In genomic region chr16:30508738-30509137, GRCm38 (mm10) we compare ENCODE assay signal across 28 mouse cellular contexts.
"Had no signal": no experiment of that assay in that cellular context is flagged by ENCODE, and none has a peak within 500 bp of the region (broad histone marks: within the 10 kb centered on the region; RNA-seq: fewer than 3 reads in every experiment).

No protein-coding gene starts in this region.

- ATAC-seq: forebrain, embryonic 13.5 days; forebrain, embryonic 14.5 days; forebrain, embryonic 15.5 days; forebrain, embryonic 16.5 days; forebrain, postnatal 0 days had no signal

- H3K4me3 ChIP-seq: embryonic facial prominence, embryonic 10.5 days; embryonic facial prominence, embryonic 12.5 days; embryonic facial prominence, embryonic 13.5 days; embryonic facial prominence, embryonic 15.5 days; erythroblast, embryonic 14.5 days; forebrain, embryonic 10.5 days; forebrain, embryonic 12.5 days; forebrain, embryonic 13.5 days; forebrain, embryonic 15.5 days; gastrocnemius, adult 2 months; heart, adult 2 months had no signal

- H3K4me2 ChIP-seq: embryonic facial prominence, embryonic 12.5 days; embryonic facial prominence, embryonic 13.5 days; embryonic facial prominence, embryonic 15.5 days; forebrain, embryonic 12.5 days; forebrain, embryonic 13.5 days; forebrain, embryonic 15.5 days had no signal

- DNase-seq: cerebellum, adult 2 months; cerebellum, adult 8-10 months; cerebellum, adult 9-10 months; cerebellum, adult 9-11 months; cerebellum, postnatal 10 days; cerebellum, postnatal 14 days; cerebellum, postnatal 25 days; cerebellum, postnatal 36 days; embryo, embryonic 11 days; forebrain, postnatal 0 days; gastrocnemius, adult 2 months; gastrocnemius, postnatal 10 days; gastrocnemius, postnatal 14 days; gastrocnemius, postnatal 25 days; gastrocnemius, postnatal 36 days; heart, adult 18-20 months; heart, adult 2 months had no signal

- H3K36me3 ChIP-seq: embryonic facial prominence, embryonic 12.5 days; embryonic facial prominence, embryonic 13.5 days; embryonic facial prominence, embryonic 15.5 days; forebrain, embryonic 12.5 days had no signal

- H3K9ac ChIP-seq: embryonic facial prominence, embryonic 12.5 days; embryonic facial prominence, embryonic 13.5 days; embryonic facial prominence, embryonic 15.5 days; forebrain, embryonic 12.5 days; forebrain, embryonic 13.5 days; forebrain, embryonic 15.5 days; forebrain, postnatal 0 days had no signal

- H3K27ac ChIP-seq: embryonic facial prominence, embryonic 10.5 days; embryonic facial prominence, embryonic 12.5 days; embryonic facial prominence, embryonic 13.5 days; embryonic facial prominence, embryonic 15.5 days; forebrain, embryonic 10.5 days; forebrain, embryonic 12.5 days; forebrain, embryonic 13.5 days; forebrain, embryonic 15.5 days; gastrocnemius, adult 2 months; heart, adult 2 months had no signal

- H3K27me3 ChIP-seq: embryonic facial prominence, embryonic 12.5 days; embryonic facial prominence, embryonic 13.5 days; embryonic facial prominence, embryonic 15.5 days; forebrain, embryonic 12.5 days; forebrain, embryonic 13.5 days; forebrain, embryonic 15.5 days had no signal

- H3K9me3 ChIP-seq: embryonic facial prominence, embryonic 10.5 days; embryonic facial prominence, embryonic 12.5 days; embryonic facial prominence, embryonic 13.5 days; embryonic facial prominence, embryonic 15.5 days; forebrain, embryonic 10.5 days; forebrain, embryonic 12.5 days; forebrain, embryonic 13.5 days; forebrain, embryonic 15.5 days had no signal
